Mouse (Mus musculus) embryonic facial prominence, embryonic 14.5 days (tissue): Measurements from ENCODE around the gene Nfatc2. TPM values are rescaled to one million over a fixed set of nuclear protein-coding genes. Genes with fewer than 3 reads are reported as not detected.

Experiments used
- ATAC-seq: fragments of 200-750 bp; cut with Nextera tagmentation; 2 replicates; pipeline ENCODE4 v1.8.0; 2017; ENCODE audit warnings: low read depth, moderate number of reproducible peaks, moderate TSS enrichment
- DNase-seq: peaks from one replicate; pipeline ENCODE4 v3.0.0-alpha.2; 2015; ENCODE audit warnings: low spot score
- H3K27ac ChIP-seq: fragments of 300-500 bp; sonication (generic); replicated peaks from 2 replicates; pipeline ENCODE4 v1.5.1; 2014; ENCODE audit warnings: low read depth, mild to moderate bottlenecking, low read length, moderate library complexity
- H3K27me3 ChIP-seq: fragments of 300-500 bp; sonication (generic); replicated peaks from 2 replicates; pipeline ENCODE4 v1.6.1; 2014; ENCODE audit warnings: low read length; ENCODE audit not compliant: control insufficient read depth, insufficient read depth
- H3K36me3 ChIP-seq: fragments of 300-500 bp; sonication (generic); 2 replicates; pipeline ENCODE4 v1.6.1; 2014; ENCODE audit warnings: low read length, mixed read lengths; ENCODE audit not compliant: control insufficient read depth, insufficient read depth
- H3K4me1 ChIP-seq: fragments of 300-500 bp; sonication (generic); 2 replicates; pipeline ENCODE4 v1.6.1; 2014; ENCODE audit warnings: antibody characterized with exemption, low read length; ENCODE audit not compliant: control insufficient read depth, insufficient read depth
- H3K4me2 ChIP-seq: fragments of 300-500 bp; sonication (generic); 2 replicates; pipeline ENCODE4 v1.6.1; 2014; ENCODE audit warnings: low read depth, mild to moderate bottlenecking, low read length, moderate library complexity, mixed read lengths
- H3K4me3 ChIP-seq: fragments of 300-500 bp; sonication (generic); 2 replicates; pipeline ENCODE4 v1.5.1; 2014; ENCODE audit warnings: low read depth, mild to moderate bottlenecking, low read length
- H3K9ac ChIP-seq: fragments of 300-500 bp; sonication (generic); 2 replicates; pipeline ENCODE4 v1.6.1; 2014; ENCODE audit warnings: low read depth, mild to moderate bottlenecking, low read length, moderate library complexity, mixed read lengths
- H3K9me3 ChIP-seq: fragments of 300-500 bp; sonication (generic); 2 replicates; pipeline ENCODE4 v1.6.1; 2016; ENCODE audit warnings: low read length; ENCODE audit not compliant: control insufficient read depth
- WGBS: fragments of 180-500 bp; shearing (Covaris S2); extraction: QIAGEN DNeasy Blood & Tissue Kit; methylation state at CpG from one replicate; pipeline ENCODE4 v1.1.7; 2014; 5-methylcytosine and 5-hydroxymethylcytosine counted together
- microRNA-seq: library from miRNA; unstranded; fragments of <30 nt; microRNA quantifications from one replicate; pipeline ENCODE4, GENCODE M21; 2016; ENCODE audit warnings: borderline number of aligned reads
- polyA plus RNA-seq: library from polyadenylated mRNA; unstranded; fragments of >200 nt; fragmentation: Nextera tagmentation; extraction: Ambion mirVana; gene quantifications from 2 replicates; pipeline ENCODE4 v1.2.1, GENCODE M21; 2014

The Nfatc2 gene
- polyA plus RNA-seq, 1 experiment from 2014 or later, result 5.8 TPM

DNA sequence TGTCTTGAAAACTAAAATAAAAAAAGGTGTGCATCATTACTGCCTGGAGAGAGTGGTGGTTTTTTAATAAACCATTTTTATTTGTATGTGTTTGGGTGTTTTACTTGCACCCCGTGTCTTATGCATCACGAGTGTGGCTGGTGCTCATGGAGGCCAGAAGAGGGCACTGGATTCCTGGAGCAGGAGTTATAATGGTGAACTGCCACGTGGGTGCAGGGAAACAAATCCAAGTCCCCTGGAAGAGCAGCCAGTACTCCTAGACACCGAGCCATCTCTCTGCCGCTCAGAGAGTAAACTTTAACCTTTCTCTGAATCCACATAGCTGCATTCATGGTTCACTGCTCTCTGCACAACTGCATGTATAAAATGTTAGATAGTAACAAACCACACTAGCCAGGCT lies 168.1 kb downstream of the Nfatc2 start:
- no peak overlapping the region for H3K9ac ChIP-seq
- DNase-seq, result no peak
- H3K4me1 ChIP-seq, result no peaks in the 10 kb centered on the region
- H3K9me3 ChIP-seq, result 0 out of 2 replicates have a peak, but pooled peaks cover 4% of the 10 kb centered on the region
- H3K36me3 ChIP-seq, result no peaks in the 10 kb centered on the region
- H3K4me3 ChIP-seq, result no peak overlapping the region
- ATAC-seq, result no peak
- H3K27me3 ChIP-seq, result no peaks in the 10 kb centered on the region
- H3K27ac ChIP-seq, result no peak overlapping the region
- 67% methylated on average over 5 of the region's 5 CpGs for WGBS
- H3K4me2 ChIP-seq, result no peak overlapping the region

DNA sequence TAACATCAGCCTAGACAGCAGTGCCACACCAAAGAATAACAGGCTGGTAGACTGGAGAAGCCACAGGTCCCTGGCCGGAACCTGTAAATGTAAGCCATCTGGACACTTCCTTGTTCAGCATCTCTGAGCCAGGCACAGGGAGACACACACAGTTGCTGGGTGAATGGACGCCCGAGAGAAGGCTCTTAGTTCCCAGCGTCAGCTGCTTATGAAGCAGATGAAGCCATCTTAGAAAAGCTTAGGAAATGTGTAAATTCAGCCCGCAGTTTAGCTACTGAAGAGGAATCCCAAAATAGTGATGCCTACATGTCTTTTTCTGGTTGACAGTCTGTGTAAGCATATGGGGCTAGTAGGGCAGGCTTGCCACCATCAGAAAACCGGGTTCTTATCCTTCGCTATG lies 169.1 kb downstream of the Nfatc2 start:
- ATAC-seq (no peak), DNase-seq (no peak)
- Histone ChIP-seq H3K36me3 (no peaks in the 10 kb centered on the region), H3K4me2 (no peak overlapping the region), H3K4me1 (no peaks in the 10 kb centered on the region), H3K27me3 (no peaks in the 10 kb centered on the region), H3K9ac (no peak overlapping the region), H3K4me3 (no peak overlapping the region), H3K9me3 (0 out of 2 replicates have a peak, but pooled peaks cover 4% of the 10 kb centered on the region), H3K27ac (no peak overlapping the region)
- WGBS, result 90% methylated on average over 7 of the region's 7 CpGs

DNA sequence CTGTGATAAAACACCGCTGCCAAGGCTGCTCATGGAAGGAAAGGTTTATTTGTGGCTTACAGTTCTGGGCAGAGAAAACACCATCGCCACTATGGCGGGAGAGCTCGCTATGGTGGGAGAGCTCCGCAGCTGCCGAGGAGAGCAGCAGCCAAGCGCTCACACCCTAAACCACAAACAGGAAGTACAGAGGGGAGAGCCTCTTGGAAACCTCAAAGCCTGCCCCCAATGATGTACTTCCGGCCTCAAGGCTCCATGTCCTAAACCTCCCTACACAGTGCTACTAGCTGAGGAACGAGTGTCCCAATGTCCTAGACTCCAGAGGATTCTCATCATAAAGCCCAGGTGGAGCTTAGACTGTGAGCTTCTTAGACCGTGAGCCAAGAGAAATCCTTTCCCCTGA lies 171.9 kb downstream of the Nfatc2 start:
- Histone ChIP-seq H3K27me3 (no peaks in the 10 kb centered on the region), H3K9me3 (0 out of 2 replicates have a peak, but pooled peaks cover 4% of the 10 kb centered on the region), H3K4me1 (peaks cover 6% of the 10 kb centered on the region; the same call in 1 of the 2 replicates), H3K27ac (no peak overlapping the region), H3K4me2 (no peak overlapping the region), H3K4me3 (no peak overlapping the region), H3K36me3 (no peaks in the 10 kb centered on the region), H3K9ac (no peak overlapping the region)
- ATAC-seq (no peak), DNase-seq (no peak)
- 93% methylated on average over 10 of the region's 10 CpGs for WGBS

DNA sequence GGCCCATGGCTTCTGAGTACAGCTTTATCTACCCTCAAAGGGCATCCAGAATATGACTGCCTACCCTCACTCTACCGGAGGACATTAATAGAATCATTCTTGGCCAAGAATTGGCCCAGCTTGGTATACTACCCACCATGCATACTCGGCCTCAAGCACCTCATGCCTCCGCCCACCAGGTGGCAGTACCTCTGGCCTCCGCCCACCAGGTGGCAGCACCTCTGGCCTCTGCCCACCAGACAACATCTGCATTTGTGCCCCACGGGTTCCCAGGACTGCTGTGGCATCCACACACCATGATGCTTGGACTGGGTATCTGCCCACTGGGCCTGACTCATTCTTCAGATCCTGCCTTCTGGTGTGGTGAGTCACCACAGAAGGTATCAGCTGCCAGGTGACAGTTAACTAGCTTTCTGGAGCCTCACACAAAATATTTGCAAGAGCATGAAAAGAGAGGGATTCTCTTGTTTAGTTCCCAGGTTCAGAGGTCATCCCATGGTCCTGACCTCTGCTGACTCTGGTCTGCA lies 173.0 kb downstream of the Nfatc2 start:
- H3K4me1 ChIP-seq, result peaks cover 11% of the 10 kb centered on the region; the same call in 1 of the 2 replicates
- no peak overlapping the region for H3K4me2 ChIP-seq
- H3K27ac ChIP-seq, result no peak overlapping the region
- no peaks in the 10 kb centered on the region for H3K36me3 ChIP-seq
- H3K4me3 ChIP-seq, result no peak overlapping the region
- ATAC-seq, result no peak
- H3K9ac ChIP-seq, result no peak overlapping the region
- H3K9me3 ChIP-seq, result 0 out of 2 replicates have a peak, but pooled peaks cover 4% of the 10 kb centered on the region
- H3K27me3 ChIP-seq, result no peaks in the 10 kb centered on the region
- WGBS, result 95% methylated on average over 5 of the region's 5 CpGs
- no peak for DNase-seq

Small RNA genes lying within 50 kb of the gene (microRNA-seq; reads per million reads assigned to microRNA genes)
- not detected for gene Mir7004

Other genes starting within 250 kb of the Nfatc2 start
- gene Atp9a, start 140.8 kb upstream of the Nfatc2 start, polyA plus RNA-seq, result 28.7 and 29.1 TPM in 2 replicates
- gene Sall4, start 166.3 kb upstream of the Nfatc2 start, polyA plus RNA-seq, result 0.35 and 0.42 TPM in 2 replicates